Mouse (Mus musculus): ENCODE results near the gene Arpc5. TPM values are rescaled to one million over a fixed set of nuclear protein-coding genes. Genes with fewer than 3 reads are reported as not detected.

Gene Arpc5
- polyA plus RNA-seq, 1 experiment from 2014 or later: 284 TPM

DNA sequence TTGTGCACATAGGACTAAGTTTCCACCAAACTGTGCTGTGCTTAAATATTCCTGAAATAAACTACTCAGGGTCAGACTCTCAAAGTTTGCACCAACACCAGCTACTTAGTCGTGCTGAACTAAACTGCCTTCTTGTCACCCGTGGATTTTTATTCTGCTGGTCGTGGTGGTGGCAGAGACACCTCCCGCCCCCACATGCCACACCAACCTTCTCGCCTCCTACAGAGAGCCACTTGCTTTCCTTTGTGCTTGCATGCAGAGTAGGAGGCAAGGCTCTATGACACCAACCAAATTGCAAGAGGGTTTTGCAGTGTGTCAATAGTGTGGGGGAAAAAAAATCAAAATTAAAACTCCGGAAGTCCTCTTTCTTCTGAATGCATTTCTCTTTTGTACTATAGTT is 53.2 kb downstream of the Arpc5 start:
- no peak overlapping the region for H3K27ac ChIP-seq (ENCODE audit: low read depth, low read length)
- peaks cover 14% of the 10 kb centered on the region for H3K4me1 ChIP-seq (ENCODE audit: control insufficient read depth, insufficient read depth, low read length)
- ATAC-seq (ENCODE audit: low FRiP score): no peak
- no peaks in the 10 kb centered on the region for H3K27me3 ChIP-seq (ENCODE audit: control insufficient read depth, insufficient read depth, low read length)
- no peaks in the 10 kb centered on the region for H3K36me3 ChIP-seq (ENCODE audit: control insufficient read depth, insufficient read depth, low read length)
- 88% methylated on average over 6 of the region's 6 CpGs for WGBS
- DNase-seq (ENCODE audit: low spot score, missing footprints): no peak
- no peak overlapping the region for H3K4me3 ChIP-seq (ENCODE audit: low read depth, low read length)
- no peak overlapping the region for H3K4me2 ChIP-seq
- H3K9me3 ChIP-seq (ENCODE audit: control insufficient read depth, low read length): no peaks in the 10 kb centered on the region; the same call in 1 of the 2 replicates
- no peak overlapping the region for H3K9ac ChIP-seq (ENCODE audit: low read length)

GRCm38 (mm10) chr1:152820911-152821695 is 54.8 kb downstream of the Arpc5 start:
- Histone ChIP-seq H3K4me2 (no peak overlapping the region), H3K36me3 (ENCODE audit: control insufficient read depth, insufficient read depth, low read length) (no peaks in the 10 kb centered on the region), H3K9ac (ENCODE audit: low read length) (no peak overlapping the region), H3K9me3 (ENCODE audit: control insufficient read depth, low read length) (no peaks in the 10 kb centered on the region; the same call in 1 of the 2 replicates), H3K27ac (ENCODE audit: low read depth, low read length) (no peak overlapping the region), H3K4me1 (ENCODE audit: control insufficient read depth, insufficient read depth, low read length) (peaks cover 14% of the 10 kb centered on the region), H3K27me3 (ENCODE audit: control insufficient read depth, insufficient read depth, low read length) (no peaks in the 10 kb centered on the region), H3K4me3 (ENCODE audit: low read depth, low read length) (no peak overlapping the region)
- DNase-seq (ENCODE audit: low spot score, missing footprints) (no peak), ATAC-seq (ENCODE audit: low FRiP score) (no peak)
- WGBS: 71% methylated on average over 7 of the region's 7 CpGs

GRCm38 (mm10) chr1:152821746-152822145 is 55.4 kb downstream of the Arpc5 start:
- ATAC-seq (ENCODE audit: low FRiP score): no peak
- 84% methylated on average over 4 of the region's 4 CpGs for WGBS
- no peak for DNase-seq (ENCODE audit: low spot score, missing footprints)

GRCm38 (mm10) chr1:152824206-152824605 is 57.9 kb downstream of the Arpc5 start:
- 65% methylated on average over 9 of the region's 9 CpGs for WGBS
- no peak for DNase-seq (ENCODE audit: low spot score, missing footprints)
- no peaks in the 10 kb centered on the region; the same call in 1 of the 2 replicates for H3K9me3 ChIP-seq (ENCODE audit: control insufficient read depth, low read length)
- H3K36me3 ChIP-seq (ENCODE audit: control insufficient read depth, insufficient read depth, low read length): no peaks in the 10 kb centered on the region
- no peak overlapping the region for H3K27ac ChIP-seq (ENCODE audit: low read depth, low read length)
- H3K27me3 ChIP-seq (ENCODE audit: control insufficient read depth, insufficient read depth, low read length): no peaks in the 10 kb centered on the region
- no peak overlapping the region for H3K4me2 ChIP-seq
- no peak overlapping the region for H3K9ac ChIP-seq (ENCODE audit: low read length)
- H3K4me3 ChIP-seq (ENCODE audit: low read depth, low read length): no peak overlapping the region
- ATAC-seq (ENCODE audit: low FRiP score): no peak
- no peaks in the 10 kb centered on the region for H3K4me1 ChIP-seq (ENCODE audit: control insufficient read depth, insufficient read depth, low read length)

More at GRCm38 (mm10) chr1:152821746-152822145, 55.4 kb downstream of the Arpc5 start:
- Histone ChIP-seq H3K27me3 (ENCODE audit: control insufficient read depth, insufficient read depth, low read length) (no peaks in the 10 kb centered on the region), H3K4me2 (no peak overlapping the region), H3K36me3 (ENCODE audit: control insufficient read depth, insufficient read depth, low read length) (no peaks in the 10 kb centered on the region), H3K4me1 (ENCODE audit: control insufficient read depth, insufficient read depth, low read length) (peaks cover 10% of the 10 kb centered on the region), H3K4me3 (ENCODE audit: low read depth, low read length) (no peak overlapping the region), H3K9me3 (ENCODE audit: control insufficient read depth, low read length) (no peaks in the 10 kb centered on the region; the same call in 1 of the 2 replicates), H3K27ac (ENCODE audit: low read depth, low read length) (no peak overlapping the region), H3K9ac (ENCODE audit: low read length) (no peak overlapping the region)

Other genes starting within 250 kb of the Arpc5 start
- gene Apobec4, start 16.0 kb upstream of the Arpc5 start, polyA plus RNA-seq (2014; fragmentation: Nextera tagmentation; extraction: Ambion mirVana): not detected in 2 replicates
- gene Rgl1, start 191 bp upstream of the Arpc5 start, polyA plus RNA-seq (2014; fragmentation: Nextera tagmentation; extraction: Ambion mirVana): 23.2 and 24.0 TPM in 2 replicates
- gene Ncf2, start 33.7 kb downstream of the Arpc5 start, polyA plus RNA-seq (2014; fragmentation: Nextera tagmentation; extraction: Ambion mirVana): 2.6 and 3.3 TPM in 2 replicates
- gene Smg7, start 136.1 kb downstream of the Arpc5 start, polyA plus RNA-seq (2014; fragmentation: Nextera tagmentation; extraction: Ambion mirVana): 42.9 and 45.2 TPM in 2 replicates
- 15.0 and 20.4 TPM in 2 replicates for gene Nmnat2, start 188.5 kb downstream of the Arpc5 start, polyA plus RNA-seq (2014; fragmentation: Nextera tagmentation; extraction: Ambion mirVana)